Mouse (Mus musculus) urinary bladder, adult 2 months (tissue): Measurements from ENCODE around the gene Gm20388. TPM values are rescaled to one million over a fixed set of nuclear protein-coding genes. Genes with fewer than 3 reads are reported as not detected.

Experiments used
- DNase-seq: peaks from one replicate; pipeline ENCODE4 v3.0.0; 2022; ENCODE audit warnings: low spot score
- polyA plus RNA-seq: library from polyadenylated mRNA; depleted of rRNA; stranded (reverse); fragments of >200 nt; gene quantifications from 2 replicates; pipeline ENCODE4 v1.2.3, GENCODE M21; 2012

The Gm20388 gene
- polyA plus RNA-seq, 1 experiment, result 50.2 TPM

DNA sequence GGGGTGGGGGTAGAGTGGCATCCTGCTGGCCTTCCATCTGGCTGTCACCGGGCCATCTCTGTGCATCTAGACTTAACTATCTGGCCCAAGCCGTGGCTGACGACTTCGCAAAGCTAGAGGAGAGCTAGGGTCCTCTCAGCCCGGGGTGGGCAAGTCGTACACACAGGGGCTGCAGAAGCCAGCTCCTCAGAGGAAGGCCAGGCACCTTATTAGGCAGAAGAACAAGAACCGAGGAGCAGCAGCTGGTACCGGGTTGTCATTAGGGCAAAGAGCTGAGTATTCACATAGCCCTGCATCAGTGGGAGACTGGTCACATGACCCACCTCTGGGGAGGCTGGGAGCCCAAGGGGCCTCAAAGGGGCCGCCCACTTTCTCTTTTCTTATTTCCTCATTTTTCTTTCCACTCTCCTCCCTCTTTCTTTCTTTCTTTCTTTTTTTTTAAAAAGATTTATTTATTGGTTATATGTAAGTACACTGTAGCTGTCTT lies 1788.0 kb downstream of the Gm20388 start:
- no peak for DNase-seq

DNA sequence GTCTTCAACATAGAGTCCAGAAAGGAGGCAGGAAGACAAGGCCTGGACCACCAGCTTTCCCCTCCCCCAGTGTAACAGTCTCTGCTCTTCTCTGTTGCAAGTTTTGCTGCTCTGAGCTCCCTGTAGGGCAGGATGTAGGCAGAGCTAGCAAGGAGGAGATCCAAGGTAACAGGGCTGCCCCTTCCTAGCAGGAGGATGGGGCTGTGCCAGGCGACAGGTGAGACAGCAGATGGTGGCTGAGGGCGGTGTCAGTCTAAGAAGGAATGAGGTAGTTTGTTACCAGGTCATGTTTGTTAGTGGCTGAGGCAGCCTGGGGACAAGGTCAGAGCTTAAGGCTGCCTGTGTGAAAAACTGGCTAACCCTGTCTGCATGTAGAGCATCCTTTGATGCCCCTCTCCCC lies 1789.3 kb downstream of the Gm20388 start:
- no peak for DNase-seq

DNA sequence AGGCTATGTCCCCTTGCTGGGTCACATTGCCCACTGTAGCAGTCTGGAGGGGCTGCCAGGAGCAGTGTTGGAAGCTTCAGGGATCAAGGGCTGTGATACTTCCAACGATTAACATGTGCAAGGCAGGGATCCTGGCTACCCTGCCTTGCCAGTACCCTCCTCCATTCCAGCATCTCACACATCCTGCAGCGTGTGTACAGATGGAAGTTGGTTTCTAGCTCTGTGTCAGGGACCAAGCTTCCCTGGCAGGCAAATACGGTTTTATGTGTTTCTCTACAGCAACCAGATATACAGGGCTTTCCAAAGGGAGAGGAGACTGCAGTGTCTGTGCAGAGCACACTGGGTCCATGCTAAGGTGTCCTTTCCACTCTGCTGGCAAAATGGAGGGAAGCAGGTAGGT lies 1794.5 kb downstream of the Gm20388 start:
- no peak for DNase-seq

GRCm38 (mm10) chr8:121706956-121707355 lies 1796.3 kb downstream of the Gm20388 start:
- no peak for DNase-seq

DNA sequence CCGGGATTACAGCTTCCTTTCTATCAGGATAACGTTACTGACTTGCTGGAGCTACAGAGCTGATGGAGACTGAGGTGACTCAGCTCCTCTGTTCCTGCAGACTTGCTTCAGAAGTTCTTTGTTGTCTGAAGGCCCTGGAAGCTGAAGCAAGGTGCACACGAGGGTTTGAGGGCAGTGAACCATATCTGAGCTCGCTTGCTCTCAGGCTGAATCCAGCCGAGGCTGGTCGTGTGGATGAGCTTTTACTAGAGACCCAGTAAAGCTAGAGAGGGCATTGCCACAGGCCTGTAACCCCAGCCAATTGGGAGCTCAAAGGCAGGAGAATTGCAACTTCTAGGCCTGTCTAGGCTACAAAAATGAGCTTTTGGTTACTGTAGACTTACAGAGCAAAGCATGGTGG lies 1797.8 kb downstream of the Gm20388 start:
- no peak for DNase-seq

GRCm38 (mm10) chr8:121717502-121717901 lies 1806.9 kb downstream of the Gm20388 start:
- no peak for DNase-seq

DNA sequence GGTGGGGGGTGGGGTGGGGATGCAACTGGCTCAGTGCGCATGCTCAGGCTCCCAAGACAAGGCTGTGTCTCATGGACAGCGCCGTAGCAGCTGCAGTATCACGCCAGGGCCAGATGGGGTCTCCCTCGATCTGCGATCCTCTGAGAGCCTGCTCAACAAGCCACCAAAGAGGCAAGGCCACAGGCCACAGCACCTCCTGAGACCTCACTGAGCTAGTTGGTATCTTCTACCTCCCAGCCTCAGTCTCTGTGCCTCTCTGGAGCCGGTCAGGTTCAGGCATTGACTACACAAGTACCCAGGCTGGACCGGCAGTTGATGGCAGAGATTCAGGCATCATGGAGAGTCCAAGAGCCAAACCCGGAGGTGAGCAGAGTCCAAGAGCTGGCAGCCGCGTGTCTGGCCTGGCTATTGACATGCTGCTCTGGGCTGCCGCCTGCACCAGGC lies 1807.4 kb downstream of the Gm20388 start:
- DNase-seq, result peak; percentile 42

GRCm38 (mm10) chr8:121718925-121719324 lies 1808.3 kb downstream of the Gm20388 start:
- no peak for DNase-seq

DNA sequence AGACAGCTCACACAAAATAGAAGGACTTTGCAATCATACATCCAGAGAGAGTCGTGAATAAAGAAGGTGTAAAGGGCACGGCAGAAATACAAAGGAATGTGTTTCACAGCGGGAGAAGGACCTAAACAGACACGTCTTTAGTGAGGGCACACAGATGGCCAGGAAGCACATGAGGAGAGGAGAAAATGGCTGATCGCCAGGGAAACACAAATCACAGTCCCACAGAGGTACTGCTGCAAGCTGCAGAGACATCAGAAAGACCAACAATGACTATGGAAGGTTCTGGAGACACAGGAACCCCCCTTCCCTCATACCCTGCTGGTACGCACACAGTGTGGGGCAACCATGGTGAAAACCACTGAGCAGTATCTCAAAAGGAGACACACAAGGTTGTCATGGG lies 1810.4 kb downstream of the Gm20388 start:
- no peak for DNase-seq

- DNase-seq, result no peak
Measured at GRCm38 (mm10) chr8:121723846-121724245, 1813.2 kb downstream of the Gm20388 start.

DNA sequence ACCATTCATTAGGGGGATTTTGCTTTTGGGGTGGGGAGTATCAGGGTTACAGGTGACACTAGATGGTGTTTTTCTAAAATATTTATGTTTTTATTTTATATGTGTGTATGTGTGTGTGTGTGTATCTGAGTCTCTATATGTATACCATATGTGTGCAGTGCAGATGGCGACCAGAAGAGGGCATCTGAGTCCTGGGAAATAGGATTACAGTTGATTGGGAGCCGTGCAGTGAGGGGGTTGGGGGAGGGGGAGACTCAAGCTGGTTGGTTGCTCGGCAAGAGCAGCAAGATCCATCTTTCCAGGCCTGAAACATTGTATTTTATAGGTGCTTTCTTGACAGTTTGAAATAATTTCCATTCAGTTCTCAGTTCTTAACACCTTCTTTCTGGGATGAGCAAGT lies 1816.5 kb downstream of the Gm20388 start:
- no peak for DNase-seq

GRCm38 (mm10) chr8:121729323-121729722 lies 1818.7 kb downstream of the Gm20388 start, which contains the start of gene Jph3:
Jph3 (plus strand) TSS chr8:121729623.
- DNase-seq, result no peak

DNA sequence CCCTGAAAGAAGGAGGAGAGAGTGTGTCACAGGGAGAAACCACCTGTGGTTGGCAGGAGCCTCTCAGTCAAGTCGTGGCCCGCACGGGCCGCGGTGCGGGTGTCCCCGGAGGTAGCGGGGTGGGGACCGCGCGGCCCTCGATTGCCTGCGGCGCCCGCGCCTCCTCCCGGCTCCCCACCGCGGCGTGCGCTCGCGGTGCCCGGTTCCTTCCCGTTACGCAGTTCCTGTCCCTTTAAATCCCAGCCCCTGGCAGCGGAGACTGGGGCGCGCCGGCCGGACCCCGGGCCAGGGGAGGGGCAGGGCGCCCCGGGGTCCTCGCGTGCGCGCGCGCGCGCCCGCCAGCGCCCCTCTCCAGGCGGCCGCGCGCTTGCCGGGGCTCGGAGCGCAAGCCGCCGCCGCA lies 1819.1 kb downstream of the Gm20388 start:
- no peak for DNase-seq

GRCm38 (mm10) chr8:121730170-121730569 lies 1819.5 kb downstream of the Gm20388 start:
- DNase-seq, result no peak

- no peak for DNase-seq
Measured at GRCm38 (mm10) chr8:121730646-121731045, 1820.0 kb downstream of the Gm20388 start.

- no peak for DNase-seq
Measured at GRCm38 (mm10) chr8:121731060-121731459, 1820.4 kb downstream of the Gm20388 start.

DNA sequence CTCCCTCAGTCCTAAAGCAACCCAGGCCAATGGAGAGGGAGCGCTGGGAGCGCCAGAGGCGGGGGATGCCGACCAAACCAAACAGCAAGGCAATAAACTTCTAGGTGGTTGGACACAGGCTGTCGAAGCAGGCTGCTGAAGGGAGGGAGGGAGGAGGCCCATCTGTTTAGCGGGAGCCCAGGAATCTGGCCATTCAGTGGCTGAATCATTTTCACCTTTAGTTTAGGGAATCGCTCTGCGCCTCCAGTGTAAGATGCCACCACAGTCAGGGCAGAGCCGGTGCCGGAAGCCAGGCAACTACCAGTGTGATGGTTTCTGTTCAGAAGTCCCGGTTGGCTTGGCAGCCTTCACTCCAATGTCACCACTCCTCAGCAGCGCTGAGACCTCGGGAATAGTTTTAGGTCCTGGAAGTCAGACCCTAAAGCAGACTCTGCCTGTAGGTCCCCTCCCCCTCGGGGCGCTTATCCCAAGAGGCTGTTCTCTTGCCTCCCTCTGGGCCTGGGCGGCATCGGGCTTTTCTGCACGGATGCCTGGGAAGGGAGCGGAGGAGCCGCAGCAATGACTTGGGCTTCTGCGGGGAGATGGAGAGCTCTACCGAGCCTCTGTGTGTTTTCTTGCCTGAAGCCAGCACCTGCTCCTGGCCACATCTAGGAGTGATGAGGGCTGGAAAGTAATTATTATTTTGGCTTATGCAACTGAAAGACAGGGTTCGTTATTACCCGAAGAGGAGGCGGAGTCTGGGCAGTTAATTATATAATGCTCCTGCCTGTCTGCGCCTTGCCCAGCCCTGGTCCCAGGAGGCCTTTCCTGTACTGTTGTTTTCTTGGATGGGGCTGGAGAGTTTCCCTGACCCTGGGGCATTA lies 1821.1 kb downstream of the Gm20388 start:
- no peak for DNase-seq

DNA sequence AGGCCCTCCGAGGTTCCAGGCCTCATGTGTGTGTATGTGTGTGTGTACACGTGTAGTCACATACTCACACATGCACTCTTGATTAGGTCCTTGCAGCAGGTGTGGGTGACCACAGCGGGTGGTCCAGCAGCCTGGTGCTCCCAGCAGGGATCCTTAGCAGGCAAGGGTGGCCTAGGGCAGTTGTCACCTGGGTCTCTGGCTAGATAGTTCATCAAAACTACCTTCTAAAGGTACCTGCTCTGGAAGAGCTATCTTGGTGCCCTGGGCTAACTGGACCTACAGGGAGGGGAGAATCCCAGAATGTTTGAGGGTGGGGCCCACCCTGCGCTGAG lies 1821.7 kb downstream of the Gm20388 start:
- no peak for DNase-seq

- no peak for DNase-seq
Measured at GRCm38 (mm10) chr8:121734262-121734661, 1823.6 kb downstream of the Gm20388 start.

DNA sequence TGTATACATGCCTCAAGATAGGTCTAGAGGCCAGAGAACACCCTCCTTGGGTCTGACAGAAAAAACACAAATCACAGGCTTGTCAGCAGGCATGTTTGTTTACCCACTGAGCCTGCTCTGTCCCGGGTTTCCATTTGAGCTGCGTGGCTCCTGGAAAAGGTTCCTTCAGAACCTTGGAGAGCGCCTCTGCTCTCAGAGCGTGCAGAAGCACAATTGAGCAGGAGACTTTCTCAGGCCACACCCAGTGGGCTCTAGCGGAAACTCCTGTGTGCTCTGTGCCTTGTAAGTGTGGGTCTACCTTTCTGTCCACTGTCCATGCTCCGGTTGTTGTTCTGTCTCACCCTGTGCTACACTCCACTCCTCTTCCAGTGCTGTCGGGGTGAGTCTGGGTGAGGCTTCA lies 1825.6 kb downstream of the Gm20388 start:
- DNase-seq, result no peak

- DNase-seq, result no peak
Measured at GRCm38 (mm10) chr8:121740721-121741120, 1830.1 kb downstream of the Gm20388 start.

DNA sequence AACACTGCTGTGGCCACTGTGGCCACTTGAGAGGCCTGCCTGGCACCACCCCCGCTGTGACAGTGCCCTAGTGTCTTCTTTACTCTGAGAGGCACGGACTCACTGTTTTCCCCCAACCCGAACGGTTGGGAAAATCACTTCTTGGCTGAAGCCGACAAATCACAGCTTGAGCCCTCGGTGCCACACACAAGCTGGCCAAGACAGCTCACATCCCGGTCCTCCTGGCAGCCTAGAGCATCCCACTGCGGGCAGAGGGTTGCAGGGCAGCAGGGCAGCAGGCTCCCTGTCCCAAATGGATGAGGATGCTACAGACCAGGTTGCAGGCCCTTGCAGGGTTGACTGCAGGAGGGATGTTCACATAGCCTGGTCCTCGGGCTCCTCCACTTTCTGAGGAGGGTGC lies 1838.9 kb downstream of the Gm20388 start:
- no peak for DNase-seq

DNA sequence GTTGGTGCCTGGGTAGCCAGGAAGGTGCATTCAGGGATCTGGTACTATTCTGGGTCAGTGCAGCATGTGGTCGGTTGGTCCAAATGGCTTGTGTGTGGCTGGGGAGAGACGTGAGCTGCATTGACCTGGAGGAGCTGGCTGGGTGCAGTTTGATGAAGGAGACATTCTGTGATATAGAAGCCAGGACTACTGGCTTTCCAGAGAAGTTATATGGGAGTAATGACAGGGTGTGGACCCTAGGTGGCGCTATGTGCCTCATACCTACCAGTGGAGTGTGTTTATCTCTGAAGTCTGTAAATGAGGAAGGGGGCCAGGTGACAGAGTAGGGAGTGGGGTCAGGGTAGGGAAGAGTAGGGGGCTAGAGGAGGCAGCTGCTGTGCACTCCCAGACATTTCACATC lies 1839.9 kb downstream of the Gm20388 start:
- no peak for DNase-seq

GRCm38 (mm10) chr8:121751407-121751806 lies 1840.8 kb downstream of the Gm20388 start:
- DNase-seq, result no peak
